ENCODE assay signal across 9 mouse cellular contexts in genomic region chr9:103007699-103008078, GRCm38 (mm10). TPM values are rescaled to one million over a fixed set of nuclear protein-coding genes. Genes with fewer than 3 reads are reported as not detected.
DNase-seq lines count a peak whose midpoint lies in the region; ATAC-seq and TF ChIP-seq lines count a peak whose summit lies in the region.
"Had no signal": no experiment of that assay in that cellular context is flagged by ENCODE, and none has a peak within 500 bp of the region (broad histone marks: within the 10 kb centered on the region; RNA-seq: fewer than 3 reads in every experiment).

No protein-coding gene starts in this region.

- no peak for DNase-seq in spleen, adult 2 months (ENCODE audit: low read depth in 1 of 2, low spot score in 2 of 2)
- DNase-seq in spleen, postnatal 14 days (ENCODE audit: low spot score in 2 of 2): no peak
- no peak for DNase-seq in forebrain, embryonic 11.5 days (ENCODE audit: low spot score)
- peak; percentile 55 for DNase-seq in heart, postnatal 25 days (ENCODE audit: low spot score)
- peak; percentile 80 to 88 for DNase-seq in kidney, postnatal 4 days
- DNase-seq in mesoderm, embryonic 11.5 days (ENCODE audit: low read depth, low spot score): peak; percentile 34
- DNase-seq in urinary bladder, postnatal 25 days (ENCODE audit: low spot score): peak; percentile 69
- DNase-seq in thymus, postnatal 10 days (ENCODE audit: low spot score in 2 of 2): no peak

- peaks cover 5% of the 10 kb centered on the region for H3K27me3 ChIP-seq in spleen, adult 2 months (ENCODE audit: control insufficient read depth, insufficient read depth, low read length)
- H3K27me3 ChIP-seq in forebrain, embryonic 11.5 days (ENCODE audit: control insufficient read depth, insufficient read depth, low read length): peaks cover 15% of the 10 kb centered on the region

- peak overlapping the region; percentile 39; the same call in 1 of the 2 replicates for H3K4me3 ChIP-seq in spleen, adult 2 months (ENCODE audit: extremely low read depth, insufficient read depth, insufficient read length)
- H3K4me3 ChIP-seq in forebrain, embryonic 11.5 days (ENCODE audit: low read depth, low read length): peak overlapping the region; percentile 37

- whole genome bisulfite sequencing in spleen, adult 2 months: 15% methylated on average over 15 of the region's 15 CpGs
- WGBS in forebrain, embryonic 11.5 days: under 1% methylated on average over 15 of the region's 15 CpGs

- peak overlapping the region; percentile 93 for H3K4me2 ChIP-seq in forebrain, embryonic 11.5 days (ENCODE audit: low read depth, low read length, severe bottlenecking)

- H3K36me3 ChIP-seq in spleen, adult 2 months (ENCODE audit: control insufficient read depth, insufficient read depth, low read length): no peaks in the 10 kb centered on the region
- no peaks in the 10 kb centered on the region for H3K36me3 ChIP-seq in forebrain, embryonic 11.5 days (ENCODE audit: control insufficient read depth, insufficient read depth, low read length)

- H3K4me1 ChIP-seq in spleen, adult 2 months (ENCODE audit: control insufficient read depth, insufficient read depth, insufficient read length): no peaks in the 10 kb centered on the region
- peaks cover 6% of the 10 kb centered on the region; the same call in 1 of the 2 replicates for H3K4me1 ChIP-seq in forebrain, embryonic 11.5 days (replicated peaks; ENCODE audit: control insufficient read depth, insufficient read depth, low read length)

- no peaks in the 10 kb centered on the region for H3K9me3 ChIP-seq in forebrain, embryonic 11.5 days (ENCODE audit: control insufficient read depth, low read length)

- peak overlapping the region; percentile 55; the same call in 1 of the 2 replicates for H3K9ac ChIP-seq in forebrain, embryonic 11.5 days (ENCODE audit: low read length)

- no peak for TF ChIP-seq POLR2A in spleen, adult 2 months (IDR thresholded peaks at IDR 0.05; ENCODE audit: low read depth, low read length)

- H3K27ac ChIP-seq in spleen, adult 2 months (ENCODE audit: insufficient read depth, low read length): peak overlapping the region; percentile 43; the same call in 1 of the 2 replicates
- no peak overlapping the region for H3K27ac ChIP-seq in forebrain, embryonic 11.5 days (ENCODE audit: low read depth, low read length)
- H3K27ac ChIP-seq: macrophage had no signal

- TF ChIP-seq CTCF in spleen, adult 2 months (IDR thresholded peaks at IDR 0.05; ENCODE audit: extremely low read depth, insufficient read depth, insufficient read length, insufficient replicate concordance): no peak

- no peak for ATAC-seq in forebrain, embryonic 11.5 days (replicated peaks; ENCODE audit: low FRiP score)

- intact Hi-C loops in heart, postnatal 25 days (cut with DNase I): no loop called here

RNA-seq across cellular contexts. Expression of gene Slco2a1, which starts 19.2 kb away (rescaled TPM):
- 57.0 and 67.5 TPM in 2 replicates for polyA plus RNA-seq in spleen, adult 2 months (2012; rRNA removed)
- polyA plus RNA-seq in forebrain, embryonic 11.5 days (2014; fragmentation: Nextera tagmentation; extraction: Ambion mirVana): 0.36 and 0.55 TPM in 2 replicates
- total RNA-seq in heart, postnatal 25 days (2021): 1 to 10 TPM; 4.8 to 5.6 TPM
- polyA plus RNA-seq: macrophage had no signal

Comparison
In these comparisons a context has a peak if more than half of its experiments do, and no peak if none do; other contexts are left out.
1. DNase-seq: peak in heart, postnatal 25 days (single experiment), kidney, postnatal 4 days (2 of 2), mesoderm, embryonic 11.5 days (single experiment) and urinary bladder, postnatal 25 days (single experiment); none in spleen, adult 2 months (0 of 2), spleen, postnatal 14 days (0 of 2), forebrain, embryonic 11.5 days (single experiment) and thymus, postnatal 10 days (0 of 2).
2. RNA of gene Slco2a1, which starts 19.2 kb away (polyA plus RNA-seq): 57.0 to 67.5 TPM in spleen, adult 2 months; 0.36 to 0.55 TPM in forebrain, embryonic 11.5 days; every median in the first group is over 10 times any median in the second.